23 mouse cellular contexts compared by ENCODE assay signal in genomic region chr13:48515861-48516260, GRCm38 (mm10). TPM values are rescaled to one million over a fixed set of nuclear protein-coding genes. Genes with fewer than 3 reads are reported as not detected.
DNase-seq lines count a peak whose midpoint lies in the region; ATAC-seq lines count a peak whose summit lies in the region.
"Had no signal": no experiment of that assay in that cellular context is flagged by ENCODE, and none has a peak within 500 bp of the region (broad histone marks: within the 10 kb centered on the region; RNA-seq: fewer than 3 reads in every experiment).

No protein-coding gene starts in this region.

- peak; percentile 71 for ATAC-seq in activated CD4-positive, CD25-positive, alpha-beta regulatory T cell, adult 4 months
- ATAC-seq: hindbrain, embryonic 16.5 days had no signal

- H3K36me3 ChIP-seq in splenic B cell, adult 2 months (ENCODE audit: control insufficient read depth, insufficient read depth, low read length, poor library complexity, severe bottlenecking): no peaks in the 10 kb centered on the region
- H3K36me3 ChIP-seq: embryonic facial prominence, embryonic 13.5 days; hindbrain, embryonic 10.5 days; limb, embryonic 13.5 days; lung, embryonic 15.5 days had no signal

- peak; percentile 82 for DNase-seq in A20 (ENCODE audit: low read depth, low spot score)
- DNase-seq in CD4-positive, CD25-positive, alpha-beta regulatory T cell, adult 2 months (ENCODE audit: low read depth, low spot score): peak; percentile 77
- DNase-seq in splenic B cell, adult 2 months (ENCODE audit: low read depth, low spot score): peak; percentile 61
- DNase-seq in layer of hippocampus, postnatal 10 days (ENCODE audit: low spot score in 2 of 2): no peak
- no peak for DNase-seq in gastrocnemius, postnatal 4 days (ENCODE audit: low spot score in 2 of 2)
- DNase-seq in kidney, postnatal 10 days: no peak
- DNase-seq: adrenal gland, adult 8-10 months; cerebellum, adult 9-11 months; embryo, embryonic 11 days; gastrocnemius, postnatal 10 days; heart, postnatal 14 days; kidney, adult 11 months; kidney, postnatal 25 days; retina, postnatal 1 day; right cerebral cortex, postnatal 14 days had no signal

- H3K27me3 ChIP-seq in splenic B cell, adult 2 months (ENCODE audit: control insufficient read depth, insufficient read depth, low read length, poor library complexity, severe bottlenecking): no peaks in the 10 kb centered on the region
- H3K27me3 ChIP-seq: embryonic facial prominence, embryonic 13.5 days; limb, embryonic 13.5 days; lung, embryonic 15.5 days had no signal

RNA-seq across cellular contexts. Expression of gene A830005F24Rik, which starts 2.5 kb away (rescaled TPM):
- polyA plus RNA-seq in activated CD4-positive, CD25-positive, alpha-beta regulatory T cell, adult 4 months (2017; shearing (Covaris generic)): 1 to 10 TPM; 6.5 to 6.8 TPM
- 1 to 10 TPM; 1.8 to 1.9 TPM for total RNA-seq in layer of hippocampus, postnatal 10 days (2021)
- not detected for total RNA-seq in gastrocnemius, postnatal 4 days (2021)
- total RNA-seq: adrenal gland, adult 8-10 months; gastrocnemius, postnatal 10 days; heart, postnatal 14 days; megakaryocyte, adult 5-6 weeks had no signal
- polyA plus RNA-seq: small intestine, adult 2 months had no signal

RNA-seq across cellular contexts. Expression of gene Zfp169, which starts 2.6 kb away (rescaled TPM):
- 10 to 100 TPM; 11.4 to 14.6 TPM for polyA plus RNA-seq in activated CD4-positive, CD25-positive, alpha-beta regulatory T cell, adult 4 months (2017; shearing (Covaris generic))
- total RNA-seq in layer of hippocampus, postnatal 10 days (2021): 10 to 100 TPM; 18.2 to 19.6 TPM
- 1 to 10 TPM; 5.8 to 7.7 TPM for total RNA-seq in gastrocnemius, postnatal 4 days (2021)

Comparison
In these comparisons a context has a peak if more than half of its experiments do, and no peak if none do; other contexts are left out.
1. DNase-seq: peak in A20 (single experiment), CD4-positive, CD25-positive, alpha-beta regulatory T cell, adult 2 months (single experiment) and splenic B cell, adult 2 months (single experiment); none in layer of hippocampus, postnatal 10 days (0 of 2), gastrocnemius, postnatal 4 days (0 of 2) and kidney, postnatal 10 days (single experiment).